Mouse (Mus musculus) heart, adult 10 weeks (tissue): ENCODE results near the gene C3ar1. TPM values are rescaled to one million over a fixed set of nuclear protein-coding genes. Genes with fewer than 3 reads are reported as not detected.

Experiments used
- polyA plus RNA-seq: library from polyadenylated mRNA; stranded (reverse); fragments of 350-450 nt; fragmentation: Illumina TruSeq; extraction: RNeasy Lipid Tissue Mini Kit (QIAGEN cat#74804); gene quantifications from one replicate; pipeline ENCODE4 v1.2.3, GENCODE M21; 2014; ENCODE audit warnings: low read depth, low replicate concordance

Gene C3ar1
- 2.5 TPM for polyA plus RNA-seq

DNA sequence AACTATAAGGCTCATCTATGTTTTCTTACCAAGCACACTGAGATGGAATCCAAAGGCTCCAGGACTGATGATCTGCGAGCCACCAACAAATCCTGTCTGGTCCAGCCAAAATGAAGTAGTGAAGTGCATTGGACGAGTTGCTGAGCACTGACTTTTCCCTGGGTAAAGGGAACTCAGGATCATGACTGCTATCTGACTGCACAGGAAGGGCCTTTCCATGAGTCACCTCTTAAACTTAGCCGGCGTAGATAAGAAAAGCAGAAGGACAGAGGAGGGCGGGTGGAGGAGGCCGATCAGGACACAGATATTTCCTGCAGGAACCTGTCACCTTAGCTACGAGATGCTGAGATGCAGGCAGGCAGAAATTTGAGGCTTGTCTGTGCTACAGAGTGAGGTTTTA lies at the start of gene C3ar1:
Gene C3ar1 (minus strand): TSS at position 207 of the 400 bp plus-strand sequence.

GRCm38 (mm10) chr6:122873871-122874719 lies 18.1 kb upstream of the C3ar1 start, which contains the start of gene Necap1:
Gene Necap1 (plus strand): TSS chr6:122874474.

DNA sequence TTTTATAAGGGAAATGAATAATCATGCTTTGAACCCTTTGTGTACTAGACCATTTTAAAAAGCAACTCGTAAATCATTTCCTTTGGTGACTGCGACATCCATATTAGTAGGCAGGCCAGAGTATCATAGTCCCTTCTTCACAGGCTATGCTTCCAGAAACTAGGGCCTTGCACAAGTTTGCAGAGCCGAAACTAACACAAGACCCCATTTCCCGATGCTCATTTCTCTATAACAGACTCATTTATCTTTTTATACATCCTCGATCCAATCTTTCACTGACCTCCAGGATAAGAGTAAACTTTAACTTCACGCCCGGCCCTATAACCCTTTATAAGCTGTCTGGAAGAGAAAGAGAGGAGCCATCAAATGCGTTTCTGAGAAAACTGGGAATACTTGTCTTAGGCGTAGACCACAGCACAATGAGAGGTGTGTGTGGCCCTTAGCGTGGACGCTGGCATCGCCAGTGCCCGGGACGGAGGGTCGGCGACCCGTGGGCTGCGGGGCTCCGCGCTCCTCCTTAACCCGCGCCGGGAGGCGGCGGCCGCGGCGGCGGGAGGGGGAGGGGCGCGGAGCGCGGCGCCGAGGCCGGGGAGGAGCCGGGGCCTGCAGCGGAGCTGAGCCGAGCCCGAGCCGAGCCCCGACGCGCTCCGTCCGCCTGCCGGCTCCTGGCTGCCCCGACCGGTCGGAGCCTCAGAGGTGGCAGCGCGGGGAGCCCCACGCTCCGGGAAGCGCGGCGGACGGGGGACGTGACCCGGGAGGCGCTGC lies 36.5 kb downstream of the C3ar1 start, which contains the start of gene Foxj2:
Gene Foxj2 (plus strand): TSS at position 609 of the 765 bp plus-strand sequence.

GRCm38 (mm10) chr6:122801301-122801800 lies 54.6 kb downstream of the C3ar1 start, which contains the start of gene Slc2a3:
Gene Slc2a3 (minus strand): TSS chr6:122801640.

Other genes starting within 250 kb of the C3ar1 start
- not detected for gene Gdf3, start 246.1 kb downstream of the C3ar1 start, polyA plus RNA-seq
- not detected for gene Dppa3, start 229.8 kb downstream of the C3ar1 start, polyA plus RNA-seq
- gene Nanog, start 148.7 kb downstream of the C3ar1 start, polyA plus RNA-seq = not detected
- 1.7 TPM for gene Slc2a3, start 54.5 kb downstream of the C3ar1 start, polyA plus RNA-seq
- gene Foxj2, start 36.2 kb downstream of the C3ar1 start, polyA plus RNA-seq = 31.6 TPM
- gene Necap1, start 18.3 kb upstream of the C3ar1 start, polyA plus RNA-seq = 18.4 TPM
- gene Clec4a1, start 65.7 kb upstream of the C3ar1 start, polyA plus RNA-seq = 5.1 TPM
- gene Clec4a3, start 96.4 kb upstream of the C3ar1 start, polyA plus RNA-seq = 3.4 TPM
- not detected for gene Clec4a4, start 134.2 kb upstream of the C3ar1 start, polyA plus RNA-seq
- 0.71 TPM for gene Clec4b1, start 193.8 kb upstream of the C3ar1 start, polyA plus RNA-seq